Mouse (Mus musculus) hindbrain, embryonic 11.5 days (tissue): ENCODE results near the gene Eif6. TPM values are rescaled to one million over a fixed set of nuclear protein-coding genes. Genes with fewer than 3 reads are reported as not detected.

ENCODE experiments used
- ATAC-seq: fragments of 200-750 bp; cut with Nextera tagmentation; 2 replicates; pipeline ENCODE4 v1.8.0; 2017; ENCODE audit warnings: mild to moderate bottlenecking, moderate TSS enrichment, moderate library complexity; ENCODE audit not compliant: low FRiP score
- DNase-seq: peaks from one replicate; pipeline ENCODE4 v3.0.0-alpha.2; 2015; ENCODE audit warnings: low spot score
- H3K27ac ChIP-seq: fragments of 300-500 bp; sonication (generic); 2 replicates; pipeline ENCODE4 v1.5.1; 2014; ENCODE audit warnings: mild to moderate bottlenecking, low read depth, low read length
- H3K27me3 ChIP-seq: fragments of 300-500 bp; sonication (generic); 2 replicates; pipeline ENCODE4 v1.6.1; 2014; ENCODE audit warnings: mild to moderate bottlenecking, low read length, moderate library complexity, mixed read lengths; ENCODE audit not compliant: control insufficient read depth, insufficient read depth
- H3K36me3 ChIP-seq: fragments of 300-500 bp; sonication (generic); 2 replicates; pipeline ENCODE4 v1.6.1; 2014; ENCODE audit warnings: mild to moderate bottlenecking, low read length, moderate library complexity, mixed read lengths; ENCODE audit not compliant: control insufficient read depth, insufficient read depth
- H3K4me1 ChIP-seq: fragments of 300-500 bp; sonication (generic); replicated peaks from 2 replicates; pipeline ENCODE4 v1.6.1; 2014; ENCODE audit warnings: low read length, mixed read lengths; ENCODE audit not compliant: control insufficient read depth, insufficient read depth
- H3K4me2 ChIP-seq: fragments of 300-500 bp; sonication (generic); replicated peaks from 2 replicates; pipeline ENCODE4 v1.6.1; 2014; ENCODE audit warnings: mild to moderate bottlenecking, low read depth, low read length
- H3K4me3 ChIP-seq: fragments of 300-500 bp; sonication (generic); 2 replicates; pipeline ENCODE4 v1.5.1; 2014; ENCODE audit warnings: low read depth, low read length
- H3K9ac ChIP-seq: fragments of 300-500 bp; sonication (generic); 2 replicates; pipeline ENCODE4 v1.6.1; 2014; ENCODE audit warnings: low read depth, low read length
- H3K9me3 ChIP-seq: fragments of 300-500 bp; sonication (generic); 2 replicates; pipeline ENCODE4 v1.6.1; 2016; ENCODE audit warnings: low read length; ENCODE audit not compliant: control insufficient read depth
- WGBS: fragments of 180-500 bp; shearing (Covaris S2); extraction: QIAGEN DNeasy Blood & Tissue Kit; methylation state at CpG from one replicate; pipeline ENCODE4 v1.1.7; 2014; 5-methylcytosine and 5-hydroxymethylcytosine counted together
- polyA plus RNA-seq: library from polyadenylated mRNA; unstranded; fragments of >200 nt; fragmentation: Nextera tagmentation; extraction: Ambion mirVana; gene quantifications from 2 replicates; pipeline ENCODE4 v1.2.1, GENCODE M21; 2014

Gene Eif6
- polyA plus RNA-seq, 1 experiment from 2014 or later = 193 TPM

DNA sequence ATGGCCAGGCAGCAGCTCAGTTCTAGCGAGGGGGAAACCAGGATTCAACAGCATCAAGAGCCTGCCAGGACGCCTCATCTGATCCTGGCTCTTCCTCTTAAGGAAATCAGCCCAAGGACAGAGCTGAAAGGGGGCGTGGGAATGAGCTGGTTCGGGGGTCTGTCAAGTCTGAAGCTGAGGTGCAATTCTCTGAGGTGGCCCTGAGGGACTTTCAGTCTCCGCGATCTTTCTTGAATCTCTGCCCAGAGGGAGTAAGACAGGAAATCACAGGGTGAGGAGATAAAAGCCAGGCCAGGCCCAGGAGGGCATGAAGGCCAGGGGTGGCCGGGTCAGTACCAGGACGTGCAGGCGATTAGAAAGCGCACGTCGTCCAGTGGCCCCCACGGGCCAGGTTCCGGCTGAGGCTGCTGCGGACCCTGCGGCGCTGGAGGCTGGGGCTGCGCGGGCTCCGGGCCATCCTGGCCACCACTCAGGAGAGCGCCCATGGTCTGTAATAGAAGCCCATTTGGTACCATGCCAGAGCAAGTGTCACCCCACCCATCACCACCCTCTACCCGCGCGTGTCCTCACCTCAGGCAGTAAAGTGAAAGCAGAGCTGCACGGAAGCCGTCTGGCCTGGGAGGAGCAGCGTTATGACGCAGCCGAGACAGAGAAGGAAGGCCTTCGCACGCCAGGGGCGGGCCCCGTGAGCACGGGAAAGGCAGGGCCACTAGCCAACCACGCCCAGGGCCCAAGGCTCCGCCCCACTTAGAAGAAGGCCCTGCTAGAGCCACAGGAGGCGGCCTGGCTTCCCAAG is 7.9 kb downstream of the Eif6 start:
- peak overlapping the region; percentile 75 for H3K9ac ChIP-seq
- H3K9me3 ChIP-seq = no peaks in the 10 kb centered on the region
- DNase-seq (peak; percentile 91), ATAC-seq (peak; percentile 96)
- H3K27ac ChIP-seq = peak overlapping the region; percentile 58
- no peaks in the 10 kb centered on the region for H3K4me1 ChIP-seq
- H3K4me3 ChIP-seq = peak overlapping the region; percentile 51
- H3K27me3 ChIP-seq = no peaks in the 10 kb centered on the region
- H3K36me3 ChIP-seq = peaks cover 10% of the 10 kb centered on the region
- H3K4me2 ChIP-seq = peak overlapping the region; percentile 81
- 4% methylated on average over 37 of the region's 37 CpGs for WGBS

DNA sequence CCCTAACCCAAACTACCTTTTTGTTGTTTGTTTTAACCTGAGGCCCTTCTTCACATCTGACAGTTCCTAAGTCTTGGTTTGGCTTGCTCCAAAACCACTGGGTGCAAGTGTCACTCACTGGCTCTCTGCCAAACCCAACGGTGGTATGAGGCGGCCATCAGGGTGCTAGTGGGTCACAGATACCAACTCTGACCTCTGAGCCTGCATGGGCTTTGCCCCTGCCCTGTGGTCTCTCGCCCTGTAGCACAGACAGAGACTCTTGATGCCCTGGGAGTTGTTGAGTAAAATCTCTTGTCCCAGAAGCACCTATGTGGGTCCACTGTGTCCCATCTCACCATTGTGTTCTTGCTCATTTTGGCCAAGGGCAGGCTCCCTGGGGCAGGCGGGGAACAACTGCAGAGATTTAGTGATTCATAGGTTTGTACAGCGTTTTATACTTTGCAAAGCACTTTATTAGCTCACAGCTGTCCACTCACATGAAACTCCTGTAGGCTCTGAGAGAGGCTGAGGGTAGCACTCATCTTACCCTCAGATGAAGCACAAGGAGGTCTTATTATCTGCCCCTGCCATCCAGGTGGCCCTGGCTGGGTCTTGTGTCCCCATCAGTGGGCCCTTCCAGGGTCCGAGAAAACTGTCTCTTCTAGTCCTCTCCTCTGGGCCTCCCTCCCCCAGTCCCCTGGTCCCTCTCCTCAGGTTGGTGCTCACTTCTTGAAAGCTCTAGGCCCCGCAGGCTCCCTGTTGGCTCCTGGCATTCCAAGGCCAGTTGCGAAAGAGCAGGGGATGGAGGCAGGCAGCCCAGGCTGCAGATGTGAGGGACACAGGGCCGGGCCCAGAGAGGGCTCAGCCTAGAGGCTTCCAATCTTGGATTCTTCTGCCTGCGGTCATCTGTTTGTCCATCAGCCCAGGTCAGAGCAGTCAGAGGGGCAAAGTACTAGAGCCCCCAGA is 9.2 kb downstream of the Eif6 start:
- 87% methylated on average over 10 of the region's 10 CpGs for WGBS
- ATAC-seq (no peak), DNase-seq (no peak)
- Histone ChIP-seq H3K4me1 (no peaks in the 10 kb centered on the region), H3K27me3 (no peaks in the 10 kb centered on the region), H3K36me3 (peaks cover 8% of the 10 kb centered on the region; the same call in 1 of the 2 replicates), H3K9me3 (no peaks in the 10 kb centered on the region), H3K9ac (peak overlapping the region; percentile 15; the same call in 1 of the 2 replicates), H3K4me2 (no peak overlapping the region; the same call in 1 of the 2 replicates), H3K27ac (no peak overlapping the region), H3K4me3 (no peak overlapping the region)

DNA sequence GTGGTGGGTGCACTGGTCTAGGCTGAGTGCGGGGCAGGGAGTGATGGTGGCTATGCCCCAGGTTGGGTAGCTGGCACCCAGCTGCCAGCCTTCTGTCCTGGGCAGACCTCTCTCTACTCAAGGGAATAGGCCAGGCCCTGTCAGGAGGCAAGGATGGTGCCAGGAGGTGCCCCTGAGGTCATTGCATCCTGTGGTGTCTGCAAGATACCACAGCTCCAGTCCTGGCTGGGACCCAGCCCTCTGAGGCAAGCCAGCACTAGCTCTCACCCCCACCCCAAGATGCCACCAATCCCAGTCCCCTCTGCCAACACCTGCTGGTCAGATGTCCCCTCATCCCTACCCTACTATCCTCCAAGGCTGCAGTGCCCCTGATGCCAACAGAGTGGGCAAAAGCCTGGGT is 10.5 kb downstream of the Eif6 start:
- Histone ChIP-seq H3K4me1 (no peaks in the 10 kb centered on the region), H3K4me2 (no peak overlapping the region), H3K36me3 (peaks cover 4% of the 10 kb centered on the region; the same call in 1 of the 2 replicates), H3K9ac (no peak overlapping the region), H3K9me3 (no peaks in the 10 kb centered on the region), H3K27me3 (no peaks in the 10 kb centered on the region), H3K4me3 (no peak overlapping the region), H3K27ac (no peak overlapping the region)
- ATAC-seq = no peak
- WGBS = 100% methylated on average over 1 of the region's 1 CpGs
- DNase-seq = no peak

DNA sequence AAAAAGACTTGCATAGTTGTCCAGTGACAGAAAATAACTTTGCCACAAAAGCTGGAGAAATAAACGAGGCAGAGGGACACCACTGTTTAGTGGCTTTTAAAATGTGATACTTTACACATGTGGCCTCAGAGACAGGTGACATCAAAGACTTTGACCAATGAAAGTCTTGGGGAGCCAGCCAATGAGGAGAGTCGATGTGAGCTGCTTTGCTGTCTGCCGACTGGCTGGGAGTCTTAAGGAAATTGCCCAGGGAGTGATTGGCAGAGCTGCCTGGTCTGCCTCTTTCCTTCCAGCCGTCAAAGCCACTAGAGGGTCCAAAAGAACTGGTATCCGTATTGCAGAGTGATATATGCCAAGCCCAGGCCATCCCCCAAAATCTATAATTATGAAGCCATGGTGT is 11.9 kb downstream of the Eif6 start:
- Histone ChIP-seq H3K4me2 (no peak overlapping the region), H3K9ac (no peak overlapping the region), H3K27ac (no peak overlapping the region), H3K9me3 (no peaks in the 10 kb centered on the region), H3K27me3 (no peaks in the 10 kb centered on the region), H3K36me3 (no peaks in the 10 kb centered on the region), H3K4me1 (no peaks in the 10 kb centered on the region), H3K4me3 (no peak overlapping the region)
- DNase-seq (no peak), ATAC-seq (no peak)
- WGBS = 35% methylated on average over 5 of the region's 5 CpGs

DNA sequence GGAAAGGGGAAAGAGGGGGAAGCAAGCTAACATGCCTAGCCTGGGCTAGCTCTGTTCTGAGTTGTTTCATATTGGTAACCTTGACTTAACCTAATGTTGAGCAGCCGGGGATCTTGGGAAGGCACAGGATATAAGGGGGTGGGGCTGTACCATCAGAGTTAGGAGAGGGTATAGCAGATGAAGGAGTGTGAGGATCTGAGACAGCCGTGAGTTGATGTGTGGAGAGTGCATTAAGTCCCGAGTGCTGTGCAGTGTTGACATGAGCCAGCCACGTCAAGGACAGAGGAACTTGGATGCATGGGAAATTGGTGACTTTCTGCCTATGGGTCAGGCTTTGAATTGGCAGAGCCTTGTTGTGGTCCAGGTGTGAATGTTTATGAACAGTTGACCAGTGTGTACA is 14.1 kb downstream of the Eif6 start:
- H3K9me3 ChIP-seq = no peaks in the 10 kb centered on the region
- no peaks in the 10 kb centered on the region for H3K36me3 ChIP-seq
- no peak overlapping the region for H3K4me3 ChIP-seq
- H3K4me2 ChIP-seq = no peak overlapping the region
- no peak overlapping the region for H3K27ac ChIP-seq
- H3K27me3 ChIP-seq = no peaks in the 10 kb centered on the region
- WGBS = 83% methylated on average over 4 of the region's 4 CpGs
- ATAC-seq = no peak
- H3K9ac ChIP-seq = no peak overlapping the region
- H3K4me1 ChIP-seq = no peaks in the 10 kb centered on the region
- no peak for DNase-seq

DNA sequence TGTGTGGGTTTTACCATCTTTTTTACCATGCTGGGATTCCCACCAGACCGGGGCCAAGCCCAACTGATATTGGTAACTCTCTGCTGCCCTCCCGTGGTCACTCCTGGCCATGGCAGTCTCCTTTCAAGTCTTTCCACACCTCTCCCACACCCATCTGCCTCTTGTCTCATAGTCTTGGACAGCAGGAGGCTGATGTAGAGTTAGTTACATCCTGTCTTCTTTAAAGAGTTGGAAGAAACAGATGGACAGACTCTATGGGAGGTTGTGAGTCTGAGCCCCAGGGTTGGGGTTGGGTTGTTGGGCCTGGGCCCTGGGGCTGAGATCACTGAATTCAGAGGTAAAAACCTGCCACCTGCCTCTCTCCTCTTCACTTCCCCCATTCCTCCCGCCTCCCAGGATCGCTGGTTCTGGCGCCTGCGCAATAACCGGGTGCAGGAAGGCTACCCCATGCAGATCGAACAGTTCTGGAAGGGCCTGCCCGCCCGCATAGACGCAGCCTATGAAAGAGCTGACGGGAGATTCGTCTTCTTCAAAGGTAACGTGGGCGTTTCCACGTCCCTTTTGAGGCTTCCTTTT is 14.8 kb downstream of the Eif6 start:
- Histone ChIP-seq H3K9ac (no peak overlapping the region), H3K27me3 (no peaks in the 10 kb centered on the region), H3K27ac (no peak overlapping the region), H3K4me2 (no peak overlapping the region), H3K9me3 (no peaks in the 10 kb centered on the region), H3K4me3 (no peak overlapping the region), H3K36me3 (no peaks in the 10 kb centered on the region), H3K4me1 (no peaks in the 10 kb centered on the region)
- DNase-seq (peak; percentile 90), ATAC-seq (peak; percentile 22; the same call in 1 of the 2 replicates)
- 34% methylated on average over 16 of the region's 16 CpGs for WGBS

DNA sequence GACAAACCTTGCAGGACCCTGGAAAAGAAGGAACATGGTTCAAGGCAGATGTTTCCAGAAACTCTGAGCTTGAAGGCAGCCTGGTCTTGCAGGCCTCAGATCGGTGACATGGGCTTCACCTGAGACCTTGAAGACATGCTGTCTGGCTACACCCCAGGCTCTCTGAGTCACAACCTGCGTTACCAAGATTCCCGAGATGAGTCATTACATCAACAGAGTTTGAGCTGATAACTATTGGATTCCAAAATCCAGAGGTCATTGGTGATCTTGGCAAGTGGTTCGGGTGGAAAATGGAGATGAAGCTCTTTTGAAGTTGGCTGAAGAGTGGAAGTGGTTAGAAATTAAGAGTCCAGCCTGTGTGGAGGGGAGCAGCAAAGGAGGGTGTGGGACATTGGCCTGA is 17.1 kb downstream of the Eif6 start:
- ATAC-seq (no peak), DNase-seq (no peak)
- Histone ChIP-seq H3K9ac (no peak overlapping the region), H3K27me3 (no peaks in the 10 kb centered on the region), H3K4me2 (no peak overlapping the region), H3K27ac (no peak overlapping the region), H3K36me3 (no peaks in the 10 kb centered on the region), H3K9me3 (no peaks in the 10 kb centered on the region), H3K4me3 (no peak overlapping the region), H3K4me1 (no peaks in the 10 kb centered on the region)
- 86% methylated on average over 4 of the region's 4 CpGs for WGBS

DNA sequence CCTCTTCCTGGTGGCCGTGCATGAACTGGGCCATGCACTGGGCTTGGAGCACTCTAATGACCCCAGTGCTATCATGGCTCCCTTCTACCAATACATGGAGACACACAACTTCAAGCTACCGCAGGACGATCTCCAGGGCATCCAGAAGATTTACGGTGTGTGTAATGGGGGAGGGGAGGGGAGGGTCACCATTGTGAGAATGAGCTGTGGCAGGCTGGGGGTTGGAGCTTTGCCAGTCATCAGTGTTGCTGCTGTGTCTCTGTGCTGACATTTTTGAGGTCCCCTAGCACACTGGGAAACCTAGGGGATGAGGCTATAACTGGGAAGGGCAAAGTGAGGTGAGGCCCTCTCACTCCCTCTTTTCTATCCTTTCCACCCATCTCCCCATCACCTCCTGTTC is 19.3 kb downstream of the Eif6 start:
- no peak for ATAC-seq
- Histone ChIP-seq H3K9me3 (no peaks in the 10 kb centered on the region), H3K27ac (no peak overlapping the region), H3K27me3 (no peaks in the 10 kb centered on the region), H3K4me3 (no peak overlapping the region), H3K4me1 (no peaks in the 10 kb centered on the region), H3K36me3 (no peaks in the 10 kb centered on the region), H3K4me2 (no peak overlapping the region), H3K9ac (no peak overlapping the region)
- DNase-seq = no peak
- WGBS = 83% methylated on average over 4 of the region's 4 CpGs
